Comparison of ENCODE assay signal across 8 mouse cellular contexts in genomic region chr8:44937141-44937825, GRCm38 (mm10). TPM values are rescaled to one million over a fixed set of nuclear protein-coding genes. Genes with fewer than 3 reads are reported as not detected.
A peak's percentile ranks its signal among the peaks of the same experiment; 100 is the strongest.
DNase-seq lines count a peak whose midpoint lies in the region; ATAC-seq and TF ChIP-seq lines count a peak whose summit lies in the region.

No protein-coding gene starts in this region.

- no peaks in the 10 kb centered on the region for H3K9me3 ChIP-seq in forebrain, embryonic 15.5 days
- H3K9me3 ChIP-seq in hindbrain, embryonic 11.5 days (ENCODE audit: control insufficient read depth, low read length): no peaks in the 10 kb centered on the region

- H3ac ChIP-seq in C2C12 (ENCODE audit: control insufficient read depth, insufficient read length, low read depth): peak overlapping the region; percentile 86

- H3K4me2 ChIP-seq in forebrain, embryonic 15.5 days (replicated peaks): peak overlapping the region; percentile 95
- peak overlapping the region; percentile 82 for H3K4me2 ChIP-seq in hindbrain, embryonic 11.5 days (replicated peaks; ENCODE audit: low read depth, low read length)

- no peaks in the 10 kb centered on the region for H3K27me3 ChIP-seq in C2C12 (ENCODE audit: control insufficient read depth, insufficient read depth, insufficient read length)
- H3K27me3 ChIP-seq in forebrain, embryonic 15.5 days: no peaks in the 10 kb centered on the region
- H3K27me3 ChIP-seq in hindbrain, embryonic 11.5 days (ENCODE audit: control insufficient read depth, insufficient read depth, low read length): no peaks in the 10 kb centered on the region

- peak; percentile 90 for DNase-seq in brain, adult 2 months (ENCODE audit: low read depth, low spot score)
- DNase-seq in hindbrain, embryonic 11.5 days (ENCODE audit: low spot score): peak; percentile 72
- peak; percentile 46 for DNase-seq in layer of hippocampus, postnatal 14 days (ENCODE audit: low spot score in 2 of 2)
- peak; percentile 68 for DNase-seq in lung, postnatal 10 days
- peak; percentile 70 to 73 for DNase-seq in right cerebral cortex, adult 2 months (ENCODE audit: low spot score in 2 of 2)
- no peak for DNase-seq in spleen, postnatal 14 days (ENCODE audit: low spot score in 2 of 2)

- H3K4me1 ChIP-seq in forebrain, embryonic 15.5 days: 0 out of 2 replicates have a peak, but pooled peaks cover 13% of the 10 kb centered on the region
- no peaks in the 10 kb centered on the region for H3K4me1 ChIP-seq in hindbrain, embryonic 11.5 days (replicated peaks; ENCODE audit: control insufficient read depth, insufficient read depth, low read length)

- peaks cover 64% of the 10 kb centered on the region for H3K79me2 ChIP-seq in C2C12 (ENCODE audit: control insufficient read depth, insufficient read depth)

- peaks cover 41% of the 10 kb centered on the region for H3K79me3 ChIP-seq in C2C12 (ENCODE audit: low read depth)

- peaks cover 4% of the 10 kb centered on the region for H3K36me3 ChIP-seq in C2C12 (ENCODE audit: control insufficient read depth, insufficient read depth)
- no peaks in the 10 kb centered on the region for H3K36me3 ChIP-seq in forebrain, embryonic 15.5 days
- H3K36me3 ChIP-seq in hindbrain, embryonic 11.5 days (ENCODE audit: control insufficient read depth, insufficient read depth, low read length): no peaks in the 10 kb centered on the region

- no peak for ATAC-seq in forebrain, embryonic 15.5 days (replicated peaks)
- ATAC-seq in hindbrain, embryonic 11.5 days (ENCODE audit: low FRiP score): peak; percentile 2

- under 1% methylated on average over 34 of the region's 34 CpGs for WGBS in forebrain, embryonic 15.5 days
- WGBS in hindbrain, embryonic 11.5 days: under 1% methylated on average over 34 of the region's 34 CpGs

- peak overlapping the region; percentile 54 for H3K9ac ChIP-seq in forebrain, embryonic 15.5 days (replicated peaks)
- H3K9ac ChIP-seq in hindbrain, embryonic 11.5 days (ENCODE audit: low read depth, low read length): peak overlapping the region; percentile 73

- peak overlapping the region; percentile 64 for H3K4me3 ChIP-seq in C2C12 (ENCODE audit: insufficient read depth, poor library complexity, severe bottlenecking)
- H3K4me3 ChIP-seq in forebrain, embryonic 15.5 days: peak overlapping the region; percentile 74
- H3K4me3 ChIP-seq in hindbrain, embryonic 11.5 days (ENCODE audit: low read depth, low read length): peak overlapping the region; percentile 67

- H3K27ac ChIP-seq in forebrain, embryonic 15.5 days (replicated peaks): peak overlapping the region; percentile 81
- H3K27ac ChIP-seq in hindbrain, embryonic 11.5 days (ENCODE audit: low read depth, low read length): peak overlapping the region; percentile 90

- TF ChIP-seq CTCF in C2C12 (IDR thresholded peaks at IDR 0.05; ENCODE audit: control insufficient read depth, insufficient read depth, insufficient read length): peak; percentile 8

TF ChIP-seq in C2C12, 6 proteins besides CTCF, POLR2A, EP300 and RAD21:
- TF ChIP-seq USF1 (IDR thresholded peaks at IDR 0.05; ENCODE audit: low read depth) (no peak), MAX (IDR thresholded peaks at IDR 0.05) (no peak), MYOG (IDR thresholded peaks at IDR 0.05; ENCODE audit: control insufficient read depth, extremely low read depth, insufficient read length) (no peak), CEBPB (IDR thresholded peaks at IDR 0.05; ENCODE audit: low read depth) (no peak), MYOD1 (IDR thresholded peaks at IDR 0.05; ENCODE audit: control insufficient read depth, insufficient read length, low read depth) (no peak), FOSL1 (IDR thresholded peaks at IDR 0.05; ENCODE audit: insufficient read depth, low read length, poor library complexity, severe bottlenecking) (no peak)

RNA-seq across cellular contexts. Expression of gene Fat1, which starts 2.0 kb away (rescaled TPM):
- polyA plus RNA-seq in C2C12 (2012; fragmentation: generic; extraction: Trizol): 24.4 TPM
- polyA plus RNA-seq in forebrain, embryonic 15.5 days (2015; fragmentation: Nextera tagmentation; extraction: Ambion mirVana): 7.7 and 8.7 TPM in 2 replicates
- polyA plus RNA-seq in hindbrain, embryonic 11.5 days (2014; fragmentation: Nextera tagmentation; extraction: Ambion mirVana): 26.3 and 33.5 TPM in 2 replicates
- 10 to 100 TPM; 34.5 TPM for total RNA-seq in layer of hippocampus, postnatal 14 days (2021)

Comparison
In these comparisons a context has a peak if more than half of its experiments do, and no peak if none do; other contexts are left out.
1. DNase-seq: peak in brain, adult 2 months (single experiment), hindbrain, embryonic 11.5 days (single experiment), layer of hippocampus, postnatal 14 days (2 of 2), lung, postnatal 10 days (single experiment) and right cerebral cortex, adult 2 months (2 of 2); none in spleen, postnatal 14 days (0 of 2).
2. Peak in every context shown above with its lines, with median percentiles within 50 percentile points of each other: H3K4me3 ChIP-seq.